Mouse (Mus musculus): ENCODE data around the gene R3hdm2.

DNA sequence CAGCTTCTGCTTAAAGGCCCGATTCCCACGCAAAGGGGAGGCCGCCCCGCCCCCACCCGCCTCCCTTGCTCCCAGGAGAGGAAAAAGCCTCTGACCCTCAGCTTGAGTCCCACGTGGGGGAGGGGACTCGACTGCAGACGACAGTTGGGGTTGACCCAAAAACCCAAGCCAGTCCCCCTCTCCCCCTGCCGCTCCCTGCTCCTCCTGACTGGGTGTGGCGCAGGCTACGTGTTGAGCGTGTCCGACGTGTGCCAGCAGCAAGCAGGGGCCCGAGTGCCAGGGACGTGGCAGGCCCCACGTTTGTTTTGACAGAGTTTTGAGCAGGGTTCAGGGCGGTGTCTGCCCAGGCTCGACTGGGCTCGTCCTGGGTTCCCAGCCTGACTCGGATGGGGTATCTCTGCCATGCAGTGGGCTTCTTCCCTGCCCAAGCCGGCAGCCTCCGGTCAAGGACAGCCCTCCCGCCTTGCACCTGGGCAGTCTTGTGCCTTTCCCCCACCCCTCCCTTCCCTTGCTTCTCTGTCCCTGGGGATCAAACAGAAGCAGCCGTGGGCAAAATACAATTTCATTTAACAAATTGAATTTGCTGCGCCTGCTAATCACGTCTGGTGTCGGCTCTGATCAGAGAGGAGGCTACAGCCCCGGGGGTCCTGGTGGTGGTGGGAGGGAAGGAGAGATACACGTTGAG is 136.6 kb downstream of the R3hdm2 start:
- TF ChIP-seq CTCF (IDR thresholded peaks at IDR 0.05 in 2 of 3, conservative IDR thresholded peaks at IDR 0.05 in 1 of 3; ENCODE audit: control insufficient read depth in 1 of 3, insufficient read depth in 1 of 3, low read depth in 2 of 3, low read length in 3 of 3, poor library complexity in 1 of 3, severe bottlenecking in 1 of 3) (no peak), MAZ (IDR thresholded peaks at IDR 0.05; ENCODE audit: low read depth, low read length) (no peak; the same call in none of the 2 replicates), GATA1 (IDR thresholded peaks at IDR 0.05; ENCODE audit: low read depth, low read length) (no peak), TCF12 (IDR thresholded peaks at IDR 0.05; ENCODE audit: low read depth, low read length) (0 out of 2 replicates have a peak, but pooled peaks have one; percentile 19), ZMIZ1 (IDR thresholded peaks at IDR 0.05; ENCODE audit: low read depth, low read length) (peak; percentile 80), KAT2A (conservative IDR thresholded peaks at IDR 0.05; ENCODE audit: low read depth, low read length) (no peak), TBP (IDR thresholded peaks at IDR 0.05; ENCODE audit: low read depth, low read length) (no peak), BHLHE40 (IDR thresholded peaks at IDR 0.05; ENCODE audit: borderline replicate concordance, low read depth, low read length) (no peak)

Data from MEL (cell line).